In genomic region chr10:41151021-41151420, GRCm38 (mm10) we compare ENCODE assay signal across 16 mouse cellular contexts.
DNase-seq lines count a peak whose midpoint lies in the region; ATAC-seq and TF ChIP-seq lines count a peak whose summit lies in the region.
"Had no signal": no experiment of that assay in that cellular context is flagged by ENCODE, and none has a peak within 500 bp of the region (broad histone marks: within the 10 kb centered on the region; RNA-seq: fewer than 3 reads in every experiment).

No protein-coding gene starts in this region.

- H3K4me3 ChIP-seq in heart, embryonic 10.5 days: no peak overlapping the region
- no peak overlapping the region for H3K4me3 ChIP-seq in limb, embryonic 11.5 days (ENCODE audit: low read depth, low read length)
- H3K4me3 ChIP-seq in limb, embryonic 10.5 days: no peak overlapping the region
- H3K4me3 ChIP-seq in E14TG2a.4 (replicated peaks; ENCODE audit: low read length): peak overlapping the region; percentile 39
- H3K4me3 ChIP-seq: embryonic facial prominence, embryonic 13.5 days; liver, embryonic 15.5 days; midbrain, embryonic 12.5 days had no signal

- no peak for TF ChIP-seq CTCF in E14TG2a.4 (conservative IDR thresholded peaks at IDR 0.05; ENCODE audit: low read length)

- H3K27ac ChIP-seq in heart, embryonic 10.5 days: no peak overlapping the region
- no peak overlapping the region for H3K27ac ChIP-seq in limb, embryonic 11.5 days (replicated peaks; ENCODE audit: low read depth, low read length)
- no peak overlapping the region for H3K27ac ChIP-seq in limb, embryonic 10.5 days
- H3K27ac ChIP-seq: embryonic facial prominence, embryonic 13.5 days; liver, embryonic 15.5 days; midbrain, embryonic 12.5 days had no signal

- intact Hi-C loops in left cerebral cortex, postnatal 25 days (cut with DNase I): no loop called here

- no peak for ATAC-seq in limb, embryonic 11.5 days (ENCODE audit: insufficient number of reproducible peaks, low FRiP score, low TSS enrichment, low read depth)
- ATAC-seq: CD4-positive, CD25-positive, alpha-beta regulatory T cell, adult 4 months; forebrain, embryonic 14.5 days had no signal

- DNase-seq in heart, embryonic 10.5 days (ENCODE audit: low spot score): peak; percentile 68
- DNase-seq in heart, adult 9 months (ENCODE audit: low spot score in 2 of 2): no peak
- DNase-seq in limb, embryonic 11.5 days (ENCODE audit: low spot score): peak; percentile 17
- DNase-seq in limb, embryonic 10.5 days (ENCODE audit: low spot score): no peak
- peak; percentile 10 for DNase-seq in brain, adult 2 months (ENCODE audit: low read depth, low spot score)
- DNase-seq in kidney, postnatal 14 days: no peak
- DNase-seq in left cerebral cortex, postnatal 25 days (ENCODE audit: low spot score in 2 of 2): no peak
- DNase-seq: adrenal gland, adult 8-10 months; gastrocnemius, postnatal 10 days; kidney, adult 8-10 months had no signal

- no peak overlapping the region for H3K9ac ChIP-seq in limb, embryonic 11.5 days (ENCODE audit: low read length)
- H3K9ac ChIP-seq: embryonic facial prominence, embryonic 13.5 days; liver, embryonic 15.5 days; midbrain, embryonic 12.5 days had no signal

- WGBS in heart, embryonic 10.5 days: 68% methylated on average over 10 of the region's 10 CpGs
- WGBS in limb, embryonic 11.5 days: 81% methylated on average over 10 of the region's 10 CpGs
- 80% methylated on average over 10 of the region's 10 CpGs for WGBS in limb, embryonic 10.5 days

- peaks cover 4% of the 10 kb centered on the region; the same call in 1 of the 2 replicates for H3K4me1 ChIP-seq in heart, embryonic 10.5 days
- no peaks in the 10 kb centered on the region for H3K4me1 ChIP-seq in limb, embryonic 11.5 days (ENCODE audit: control insufficient read depth, insufficient read depth, low read length)
- no peaks in the 10 kb centered on the region for H3K4me1 ChIP-seq in limb, embryonic 10.5 days
- peaks cover 11% of the 10 kb centered on the region for H3K4me1 ChIP-seq in E14TG2a.4 (replicated peaks; ENCODE audit: low read depth, low read length)
- H3K4me1 ChIP-seq: embryonic facial prominence, embryonic 13.5 days; midbrain, embryonic 12.5 days had no signal

- no peaks in the 10 kb centered on the region for H3K27me3 ChIP-seq in heart, embryonic 10.5 days (ENCODE audit: insufficient read depth, poor library complexity, severe bottlenecking)
- no peaks in the 10 kb centered on the region for H3K27me3 ChIP-seq in limb, embryonic 11.5 days (ENCODE audit: control insufficient read depth, insufficient read depth, low read length)
- H3K27me3 ChIP-seq in limb, embryonic 10.5 days (ENCODE audit: low read depth, poor library complexity, severe bottlenecking): no peaks in the 10 kb centered on the region
- H3K27me3 ChIP-seq in E14TG2a.4 (ENCODE audit: insufficient read depth, low read length): peaks cover 39% of the 10 kb centered on the region
- H3K27me3 ChIP-seq: embryonic facial prominence, embryonic 13.5 days; midbrain, embryonic 12.5 days had no signal

- no peak overlapping the region for H3K4me2 ChIP-seq in limb, embryonic 11.5 days (ENCODE audit: low read depth, severe bottlenecking)
- H3K4me2 ChIP-seq: liver, embryonic 15.5 days; midbrain, embryonic 12.5 days had no signal

- H3K36me3 ChIP-seq in heart, embryonic 10.5 days: no peaks in the 10 kb centered on the region
- H3K36me3 ChIP-seq in limb, embryonic 11.5 days (ENCODE audit: control insufficient read depth, insufficient read depth, low read length): no peaks in the 10 kb centered on the region
- no peaks in the 10 kb centered on the region for H3K36me3 ChIP-seq in limb, embryonic 10.5 days
- H3K36me3 ChIP-seq in E14TG2a.4 (ENCODE audit: insufficient read depth, low read length): no peaks in the 10 kb centered on the region
- H3K36me3 ChIP-seq: embryonic facial prominence, embryonic 13.5 days; liver, embryonic 15.5 days; midbrain, embryonic 12.5 days had no signal

- no peaks in the 10 kb centered on the region for H3K9me3 ChIP-seq in heart, embryonic 10.5 days
- H3K9me3 ChIP-seq in limb, embryonic 11.5 days (ENCODE audit: control insufficient read depth, low read length): no peaks in the 10 kb centered on the region
- H3K9me3 ChIP-seq in limb, embryonic 10.5 days (replicated peaks): no peaks in the 10 kb centered on the region
- no peaks in the 10 kb centered on the region for H3K9me3 ChIP-seq in E14TG2a.4 (ENCODE audit: low read length)
- H3K9me3 ChIP-seq: embryonic facial prominence, embryonic 13.5 days; liver, embryonic 15.5 days; midbrain, embryonic 12.5 days had no signal

Comparison
In these comparisons a context has a peak if more than half of its experiments do, and no peak if none do; other contexts are left out.
1. DNase-seq: peak in heart, embryonic 10.5 days (single experiment), limb, embryonic 11.5 days (single experiment) and brain, adult 2 months (single experiment); none in heart, adult 9 months (0 of 2), limb, embryonic 10.5 days (single experiment), kidney, postnatal 14 days (single experiment) and left cerebral cortex, postnatal 25 days (0 of 2).